In the genomic region with DNA sequence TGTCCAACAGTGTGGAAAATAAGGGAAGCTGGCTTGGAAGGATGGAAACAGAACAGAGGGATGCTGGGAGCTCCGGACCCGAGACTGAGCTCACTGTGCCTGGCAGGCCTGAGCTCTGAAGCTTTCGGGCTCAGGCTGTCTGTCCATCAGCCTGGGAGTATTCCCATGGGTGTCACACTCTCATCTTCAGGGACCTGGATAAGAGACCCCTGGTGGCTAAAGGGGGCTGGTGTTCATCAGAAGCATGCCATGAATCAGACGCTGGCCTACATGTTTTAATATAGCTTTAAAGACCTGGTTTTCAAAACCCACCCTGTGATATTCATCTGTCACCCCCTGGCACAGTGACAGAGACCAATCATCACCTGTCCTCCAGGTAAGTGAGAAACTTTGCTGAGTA, we compare ENCODE assay signal across 32 mouse cellular contexts. TPM values are rescaled to one million over a fixed set of nuclear protein-coding genes. Genes with fewer than 3 reads are reported as not detected.
A peak's percentile ranks its signal among the peaks of the same experiment; 100 is the strongest.
DNase-seq lines count a peak whose midpoint lies in the region; ATAC-seq and TF ChIP-seq lines count a peak whose summit lies in the region.
"Had no signal": no experiment of that assay in that cellular context is flagged by ENCODE, and none has a peak within 500 bp of the region (broad histone marks: within the 10 kb centered on the region; RNA-seq: fewer than 3 reads in every experiment).

No protein-coding gene starts in this region.

- H3K27ac ChIP-seq in heart, embryonic 11.5 days (ENCODE audit: low read depth, low read length): no peak overlapping the region
- no peak overlapping the region for H3K27ac ChIP-seq in lung, embryonic 14.5 days (ENCODE audit: low read depth)
- H3K27ac ChIP-seq in MEL (ENCODE audit: control insufficient read depth, low read depth, low read length): no peak overlapping the region
- H3K27ac ChIP-seq in stomach, postnatal 0 days (replicated peaks): no peak overlapping the region
- H3K27ac ChIP-seq: hindbrain, embryonic 15.5 days; limb, embryonic 15.5 days; lung, embryonic 15.5 days; midbrain, embryonic 15.5 days; neural tube, embryonic 15.5 days had no signal

- no peak overlapping the region for H3K9ac ChIP-seq in heart, embryonic 11.5 days (ENCODE audit: low read depth, low read length)
- no peak overlapping the region for H3K9ac ChIP-seq in lung, embryonic 14.5 days
- no peak overlapping the region for H3K9ac ChIP-seq in MEL (ENCODE audit: control insufficient read depth, low read depth, low read length, poor library complexity, severe bottlenecking)
- H3K9ac ChIP-seq in stomach, postnatal 0 days (ENCODE audit: low read length): no peak overlapping the region
- H3K9ac ChIP-seq: heart, embryonic 12.5 days; hindbrain, embryonic 15.5 days; limb, embryonic 15.5 days; lung, embryonic 15.5 days; midbrain, embryonic 15.5 days; neural tube, embryonic 15.5 days had no signal

- H3K27me3 ChIP-seq in heart, embryonic 11.5 days (ENCODE audit: control insufficient read depth, insufficient read depth, low read length): no peaks in the 10 kb centered on the region
- no peaks in the 10 kb centered on the region for H3K27me3 ChIP-seq in lung, embryonic 14.5 days (ENCODE audit: insufficient read depth, low read length)
- H3K27me3 ChIP-seq in MEL (ENCODE audit: control insufficient read depth in 1 of 2, insufficient read depth in 2 of 2, low read length in 2 of 2): peaks cover 0 to 2% of the 10 kb centered on the region in 2 experiments; a peak in 1 of 4 replicates
- no peaks in the 10 kb centered on the region for H3K27me3 ChIP-seq in stomach, postnatal 0 days (ENCODE audit: control insufficient read depth, insufficient read depth, low read length)
- H3K27me3 ChIP-seq: heart, embryonic 12.5 days; hindbrain, embryonic 15.5 days; limb, embryonic 15.5 days; lung, embryonic 15.5 days; midbrain, embryonic 15.5 days; neural tube, embryonic 15.5 days; Patski had no signal

- no peak overlapping the region for H3K4me3 ChIP-seq in heart, embryonic 11.5 days (ENCODE audit: low read depth, low read length)
- no peak overlapping the region for H3K4me3 ChIP-seq in lung, embryonic 14.5 days (ENCODE audit: low read depth, low read length)
- H3K4me3 ChIP-seq in MEL (ENCODE audit: control insufficient read depth in 1 of 2, insufficient read depth in 1 of 2, low read depth in 2 of 2, low read length in 2 of 2): no peak overlapping the region
- H3K4me3 ChIP-seq in stomach, postnatal 0 days (ENCODE audit: low read depth, low read length): no peak overlapping the region
- H3K4me3 ChIP-seq: heart, embryonic 12.5 days; hindbrain, embryonic 15.5 days; limb, embryonic 15.5 days; lung, embryonic 15.5 days; megakaryocyte, embryonic 14.5 days; midbrain, embryonic 15.5 days; neural tube, embryonic 15.5 days had no signal

- TF ChIP-seq POLR2A in MEL (IDR thresholded peaks at IDR 0.05; ENCODE audit: control insufficient read depth in 1 of 2, insufficient read depth in 1 of 2, low read depth in 1 of 2, low read length in 2 of 2, poor library complexity in 1 of 2): no peak

- no peak for DNase-seq in heart, adult 8-10 months (ENCODE audit: low spot score)
- peak; percentile 19 for DNase-seq in lung, embryonic 14.5 days
- no peak for DNase-seq in lung, postnatal 36 days
- no peak for DNase-seq in MEL (ENCODE audit: low read depth, low spot score)
- no peak for DNase-seq in stomach, postnatal 0 days (ENCODE audit: low spot score)
- DNase-seq: adrenal gland, postnatal 14 days; B cell, adult 2 months; cerebellum, adult 18-20 months; cerebellum, postnatal 25 days; embryo, embryonic 11 days; gastrocnemius, postnatal 10 days; heart, postnatal 14 days; kidney, postnatal 14 days; right cerebral cortex, postnatal 25 days; thymus, adult 18-20 months; thymus, postnatal 4 days had no signal

- peak; percentile 35 for TF ChIP-seq CTCF in lung, embryonic 14.5 days (IDR thresholded peaks at IDR 0.05; ENCODE audit: low read depth)
- peak; percentile 9 to 33 (median 14); a peak in 5 of 6 replicates for TF ChIP-seq CTCF in MEL (IDR thresholded peaks at IDR 0.05 in 2 of 3, conservative IDR thresholded peaks at IDR 0.05 in 1 of 3; ENCODE audit: control insufficient read depth in 1 of 3, insufficient read depth in 1 of 3, low read depth in 2 of 3, low read length in 3 of 3, poor library complexity in 1 of 3, severe bottlenecking in 1 of 3)
- TF ChIP-seq CTCF in stomach, postnatal 0 days (IDR thresholded peaks at IDR 0.05; ENCODE audit: low read depth): peak; percentile 45

- no peak for TF ChIP-seq EP300 in MEL (IDR thresholded peaks at IDR 0.05; ENCODE audit: low read depth in 1 of 2, low read length in 2 of 2)
- TF ChIP-seq EP300 in stomach, postnatal 0 days (optimal IDR thresholded peaks at IDR 0.05): no peak

- no peaks in the 10 kb centered on the region for H3K4me1 ChIP-seq in heart, embryonic 11.5 days (ENCODE audit: control insufficient read depth, insufficient read depth, low read length)
- no peaks in the 10 kb centered on the region for H3K4me1 ChIP-seq in lung, embryonic 14.5 days (ENCODE audit: insufficient read depth)
- no peaks in the 10 kb centered on the region for H3K4me1 ChIP-seq in MEL (ENCODE audit: control insufficient read depth in 1 of 2, insufficient read depth in 2 of 2, low read length in 2 of 2)
- H3K4me1 ChIP-seq in stomach, postnatal 0 days (replicated peaks; ENCODE audit: control insufficient read depth, insufficient read depth): no peaks in the 10 kb centered on the region
- H3K4me1 ChIP-seq: heart, embryonic 12.5 days; hindbrain, embryonic 15.5 days; limb, embryonic 15.5 days; lung, embryonic 15.5 days; megakaryocyte, embryonic 14.5 days; midbrain, embryonic 15.5 days; neural tube, embryonic 15.5 days had no signal

- no peaks in the 10 kb centered on the region for H3K9me3 ChIP-seq in heart, embryonic 11.5 days (replicated peaks; ENCODE audit: control insufficient read depth, low read length)
- no peaks in the 10 kb centered on the region for H3K9me3 ChIP-seq in lung, embryonic 14.5 days (ENCODE audit: low read depth, low read length)
- H3K9me3 ChIP-seq in MEL (replicated peaks; ENCODE audit: insufficient read depth, low read length): no peaks in the 10 kb centered on the region
- H3K9me3 ChIP-seq in stomach, postnatal 0 days (ENCODE audit: control insufficient read depth, low read length): no peaks in the 10 kb centered on the region
- H3K9me3 ChIP-seq: heart, embryonic 12.5 days; hindbrain, embryonic 15.5 days; limb, embryonic 15.5 days; lung, embryonic 15.5 days; megakaryocyte, embryonic 14.5 days; midbrain, embryonic 15.5 days; neural tube, embryonic 15.5 days had no signal

- no peak; the same call in none of the 2 replicates for TF ChIP-seq RAD21 in MEL (IDR thresholded peaks at IDR 0.05; ENCODE audit: low read depth, low read length)

- 0 out of 2 replicates have a peak, but pooled peaks have one; percentile 22 for ATAC-seq in heart, embryonic 11.5 days (replicated peaks; ENCODE audit: insufficient number of reproducible peaks, low FRiP score, low TSS enrichment)
- ATAC-seq in lung, embryonic 14.5 days (ENCODE audit: insufficient read depth): no peak
- no peak for ATAC-seq in stomach, postnatal 0 days (ENCODE audit: low FRiP score, low TSS enrichment)
- ATAC-seq in megakaryocyte, adult 5-6 weeks (ENCODE audit: poor library complexity, severe bottlenecking): no peak
- ATAC-seq: forebrain, embryonic 16.5 days; midbrain, embryonic 15.5 days; Patski had no signal

- 71% methylated on average over 4 of the region's 4 CpGs for WGBS in heart, embryonic 11.5 days (ENCODE audit: insufficient replicate concordance)
- 77% methylated on average over 4 of the region's 4 CpGs for WGBS in lung, embryonic 14.5 days
- WGBS in stomach, postnatal 0 days: 77% methylated on average over 4 of the region's 4 CpGs

- H3K4me2 ChIP-seq in heart, embryonic 11.5 days: no peak overlapping the region
- no peak overlapping the region for H3K4me2 ChIP-seq in lung, embryonic 14.5 days
- H3K4me2 ChIP-seq in stomach, postnatal 0 days (replicated peaks; ENCODE audit: low read depth): no peak overlapping the region
- H3K4me2 ChIP-seq: heart, embryonic 12.5 days; hindbrain, embryonic 15.5 days; limb, embryonic 15.5 days; lung, embryonic 15.5 days; midbrain, embryonic 15.5 days; neural tube, embryonic 15.5 days had no signal

- no peaks in the 10 kb centered on the region for H3K36me3 ChIP-seq in heart, embryonic 11.5 days (ENCODE audit: control insufficient read depth, insufficient read depth, low read length)
- no peaks in the 10 kb centered on the region for H3K36me3 ChIP-seq in lung, embryonic 14.5 days (ENCODE audit: insufficient read depth)
- H3K36me3 ChIP-seq in MEL (ENCODE audit: control insufficient read depth in 1 of 2, insufficient read depth in 2 of 2, low read length in 2 of 2): no peaks in the 10 kb centered on the region
- no peaks in the 10 kb centered on the region for H3K36me3 ChIP-seq in stomach, postnatal 0 days (ENCODE audit: control insufficient read depth, insufficient read depth, low read length)
- H3K36me3 ChIP-seq: heart, embryonic 12.5 days; hindbrain, embryonic 15.5 days; limb, embryonic 15.5 days; lung, embryonic 15.5 days; midbrain, embryonic 15.5 days; neural tube, embryonic 15.5 days had no signal

- H3K79me2 ChIP-seq in MEL (ENCODE audit: control insufficient read depth, insufficient read depth, low read length, poor library complexity): no peaks in the 10 kb centered on the region

TF ChIP-seq in MEL, 35 proteins besides CTCF, POLR2A, EP300 and RAD21:
- TF ChIP-seq SMC3 (IDR thresholded peaks at IDR 0.05; ENCODE audit: low read depth, low read length): peak; percentile 44
- no peak for TF ChIP-seq ZC3H11A (IDR thresholded peaks at IDR 0.05; ENCODE audit: low read depth, low read length)

RNA-seq across cellular contexts. Expression of a gene that starts 39.5 kb away (rescaled TPM):
- 0.13 TPM in 1 of 2 replicates, not detected in the other for polyA plus RNA-seq in heart, embryonic 11.5 days (2014; fragmentation: Nextera tagmentation; extraction: Ambion mirVana)
- total RNA-seq in heart, adult 8-10 months (2022): not detected
- polyA plus RNA-seq in lung, embryonic 14.5 days (2014; fragmentation: Nextera tagmentation; extraction: Ambion mirVana): not detected in 2 replicates
- not detected in 2 replicates for total RNA-seq in MEL (2012; rRNA removed)
- polyA plus RNA-seq in MEL (2012; ENCODE audit: insufficient read depth in 1 of 2, insufficient read length in 2 of 2, low read depth in 1 of 2, low replicate concordance in 2 of 2, missing spikeins in 1 of 2): not detected
- polyA plus RNA-seq in stomach, postnatal 0 days (2015; fragmentation: Nextera tagmentation; extraction: Ambion mirVana): 10.6 and 13.6 TPM in 2 replicates
- not detected in 2 replicates for total RNA-seq in megakaryocyte, adult 5-6 weeks (2015)
- total RNA-seq in megakaryocyte, adult 5-6 weeks (2017): not detected in 2 replicates
- total RNA-seq: gastrocnemius, postnatal 10 days; heart, postnatal 14 days; layer of hippocampus, adult 8-10 months; left cerebral cortex, adult 18-20 months; left cerebral cortex, postnatal 36 days had no signal
- polyA plus RNA-seq: embryonic facial prominence, embryonic 14.5 days; forebrain, embryonic 16.5 days; heart, embryonic 12.5 days; hindbrain, embryonic 15.5 days; limb, embryonic 15.5 days; neural tube, embryonic 15.5 days; spleen, adult 2 months had no signal

Comparison
In these comparisons a context has a peak if more than half of its experiments do, and no peak if none do; other contexts are left out.
1. RNA of a gene that starts 39.5 kb away (polyA plus RNA-seq): 10.6 to 13.6 TPM in stomach, postnatal 0 days; 0.13 TPM in heart, embryonic 11.5 days, not detected in lung, embryonic 14.5 days and not detected in MEL; every median in the first group is over 10 times any median in the second.
2. Peak in every context shown above with its lines, with median percentiles within 50 percentile points of each other: CTCF ChIP-seq.